ENCODE assay signal across 15 mouse cellular contexts in genomic region chr5:148375480-148375879, GRCm38 (mm10). TPM values are rescaled to one million over a fixed set of nuclear protein-coding genes. Genes with fewer than 3 reads are reported as not detected.
DNase-seq lines count a peak whose midpoint lies in the region; ATAC-seq and TF ChIP-seq lines count a peak whose summit lies in the region.
"Had no signal": no experiment of that assay in that cellular context is flagged by ENCODE, and none has a peak within 500 bp of the region (broad histone marks: within the 10 kb centered on the region; RNA-seq: fewer than 3 reads in every experiment).

No protein-coding gene starts in this region.

- H3K27me3 ChIP-seq in CH12.LX (replicated peaks) = no peaks in the 10 kb centered on the region
- H3K27me3 ChIP-seq: midbrain, embryonic 15.5 days had no signal

- ATAC-seq in activated CD4-positive, CD25-positive, alpha-beta regulatory T cell, adult 4 months = no peak
- ATAC-seq: midbrain, embryonic 15.5 days had no signal

- peaks cover 54 to 82% of the 10 kb centered on the region in 2 experiments for H3K36me3 ChIP-seq in CH12.LX (replicated peaks in 1 of 2; ENCODE audit: control insufficient read depth in 1 of 2, insufficient read depth in 1 of 2, low read length in 1 of 2)
- H3K36me3 ChIP-seq: midbrain, embryonic 15.5 days had no signal

- no peak overlapping the region for H3K4me3 ChIP-seq in left cerebral cortex, adult 2 months
- no peak overlapping the region for H3K4me3 ChIP-seq in CH12.LX (replicated peaks in 1 of 3; ENCODE audit: low read depth in 2 of 3, low read length in 2 of 3, poor library complexity in 1 of 3)
- H3K4me3 ChIP-seq in bone marrow, adult 2 months (replicated peaks; ENCODE audit: control insufficient read depth, low read depth, low read length) = no peak overlapping the region
- H3K4me3 ChIP-seq: midbrain, embryonic 15.5 days had no signal

- no peak for TF ChIP-seq POLR2A in CH12.LX (IDR thresholded peaks at IDR 0.05; ENCODE audit: low read depth, low read length)
- TF ChIP-seq POLR2A in bone marrow, adult 2 months (IDR thresholded peaks at IDR 0.05; ENCODE audit: borderline replicate concordance, control insufficient read depth, low read depth, low read length) = no peak

- peaks cover 95% of the 10 kb centered on the region for H3K79me2 ChIP-seq in CH12.LX (replicated peaks; ENCODE audit: control insufficient read depth, extremely low read depth, insufficient read depth, poor library complexity, severe bottlenecking)

- TF ChIP-seq EP300 in CH12.LX (IDR thresholded peaks at IDR 0.05; ENCODE audit: low read length) = no peak

- 91% methylated on average over 12 of the region's 12 CpGs for WGBS in bone marrow, adult 2 months

- dilution Hi-C loops in CH12.LX (cut with MboI; ENCODE audit: extremely low pct_ligation_motif_present, extremely low pct_unique_long_range_greater_than_20kb, low sequenced_read_pairs) = no loop called here

- intact Hi-C loops in left cerebral cortex, adult 2 months (cut with DNase I) = no loop called here
- intact Hi-C loops in left cerebral cortex, postnatal 25 days (cut with DNase I) = no loop called here

- in situ Hi-C loops in CH12.LX (cut with MboI; ENCODE audit: low pct_ligation_motif_present, low pct_unique_long_range_greater_than_20kb, low sequenced_read_pairs) = no loop called here

- TF ChIP-seq CTCF in left cerebral cortex, adult 2 months (IDR thresholded peaks at IDR 0.05) = peak; percentile 52
- peak; percentile 29 to 35; a peak in 2 of 4 replicates for TF ChIP-seq CTCF in CH12.LX (conservative IDR thresholded peaks at IDR 0.05 in 1 of 2, IDR thresholded peaks at IDR 0.05 in 1 of 2; ENCODE audit: low read depth in 2 of 2, low read length in 2 of 2)
- peak; percentile 42 for TF ChIP-seq CTCF in bone marrow, adult 2 months (IDR thresholded peaks at IDR 0.05; ENCODE audit: control insufficient read depth, insufficient read depth, low read length)

- H3K9me3 ChIP-seq in CH12.LX (replicated peaks; ENCODE audit: low read length) = peaks cover 34% of the 10 kb centered on the region
- H3K9me3 ChIP-seq: midbrain, embryonic 15.5 days had no signal

- H3K27ac ChIP-seq in left cerebral cortex, adult 2 months = no peak overlapping the region
- no peak overlapping the region for H3K27ac ChIP-seq in CH12.LX (ENCODE audit: insufficient read depth, low read depth)
- H3K27ac ChIP-seq in bone marrow, adult 2 months (ENCODE audit: control insufficient read depth, insufficient read depth, low read depth, low read length, poor library complexity) = no peak overlapping the region
- H3K27ac ChIP-seq: midbrain, embryonic 15.5 days had no signal

- H3K4me2 ChIP-seq in CH12.LX (ENCODE audit: insufficient read depth, low read depth, poor library complexity, severe bottlenecking) = no peak overlapping the region
- H3K4me2 ChIP-seq: midbrain, embryonic 15.5 days had no signal

- peak; percentile 40 for DNase-seq in adrenal gland, postnatal 14 days
- no peak for DNase-seq in adrenal gland, adult 8-10 months
- no peak for DNase-seq in left cerebral cortex, adult 2 months (ENCODE audit: extremely low spot score in 1 of 2, low spot score in 2 of 2)
- DNase-seq in left cerebral cortex, postnatal 25 days (ENCODE audit: low spot score in 2 of 2) = no peak
- no peak for DNase-seq in CH12.LX (ENCODE audit: extremely low read depth)
- DNase-seq in urinary bladder, postnatal 36 days (ENCODE audit: low spot score in 2 of 2) = no peak
- DNase-seq: heart, adult 11 months; heart, postnatal 36 days; left cerebral cortex, postnatal 4 days; lung, postnatal 10 days; right cerebral cortex, postnatal 25 days; thymus, adult 18-20 months had no signal

- H3K9ac ChIP-seq in CH12.LX (ENCODE audit: insufficient read depth, low read depth) = no peak overlapping the region
- H3K9ac ChIP-seq: midbrain, embryonic 15.5 days had no signal

- peaks cover 5 to 35% of the 10 kb centered on the region in 2 experiments for H3K4me1 ChIP-seq in CH12.LX (ENCODE audit: control insufficient read depth in 1 of 2, insufficient read depth in 2 of 2)
- peaks cover 2% of the 10 kb centered on the region; the same call in 1 of the 2 replicates for H3K4me1 ChIP-seq in bone marrow, adult 2 months (ENCODE audit: control insufficient read depth, insufficient read depth, low read length)
- H3K4me1 ChIP-seq: midbrain, embryonic 15.5 days had no signal

- TF ChIP-seq RAD21 in CH12.LX (IDR thresholded peaks at IDR 0.05; ENCODE audit: low read depth, low read length) = no peak

TF ChIP-seq in CH12.LX, 34 proteins besides CTCF, POLR2A, EP300 and RAD21:
- TF ChIP-seq JUN (IDR thresholded peaks at IDR 0.05; ENCODE audit: insufficient read depth, low read depth, low read length) (no peak), UBTF (IDR thresholded peaks at IDR 0.05; ENCODE audit: low read depth, low read length) (no peak), NRF1 (IDR thresholded peaks at IDR 0.05; ENCODE audit: low read depth, low read length) (no peak), MEF2A (IDR thresholded peaks at IDR 0.05; ENCODE audit: borderline replicate concordance, low read depth, low read length) (no peak), MAX (IDR thresholded peaks at IDR 0.05; ENCODE audit: low read length) (no peak), ZKSCAN1 (IDR thresholded peaks at IDR 0.05; ENCODE audit: borderline replicate concordance, low read depth, low read length) (no peak), HCFC1 (IDR thresholded peaks at IDR 0.05; ENCODE audit: low read depth, low read length) (no peak), TBP (conservative IDR thresholded peaks at IDR 0.05; ENCODE audit: low read depth, low read length) (no peak), TCF12 (IDR thresholded peaks at IDR 0.05; ENCODE audit: low read depth, low read length) (no peak), KAT2A (IDR thresholded peaks at IDR 0.05; ENCODE audit: insufficient replicate concordance, low read length) (no peak), RCOR1 (conservative IDR thresholded peaks at IDR 0.05; ENCODE audit: low read depth, low read length) (no peak), USF1 (IDR thresholded peaks at IDR 0.05; ENCODE audit: low read depth, low read length) (no peak), ZMIZ1 (IDR thresholded peaks at IDR 0.05; ENCODE audit: low read depth, low read length) (no peak), SMC3 (IDR thresholded peaks at IDR 0.05; ENCODE audit: low read depth, low read length) (no peak), POLR2AphosphoS2 (IDR thresholded peaks at IDR 0.05; ENCODE audit: low read depth, low read length) (no peak)
TF ChIP-seq in CH12.LX: peak in this region for 0.

RNA-seq across cellular contexts. Expression of gene Slc7a1, which starts 24.2 kb away (rescaled TPM):
- total RNA-seq in adrenal gland, postnatal 14 days (2021) = 70.5 and 83.6 TPM in 2 replicates
- total RNA-seq in adrenal gland, adult 8-10 months (2022) = 100 to 1,000 TPM in 2 of 4 experiments, 10 to 100 TPM in 2; 86.6 to 129 (median 106) TPM
- 10 to 100 TPM; 27.3 to 28.7 TPM for total RNA-seq in left cerebral cortex, adult 2 months (2021)
- total RNA-seq in left cerebral cortex, postnatal 25 days (2021) = 10 to 100 TPM; 30.6 to 30.9 TPM
- total RNA-seq in CH12.LX (2012; rRNA removed) = 53.9 and 69.5 TPM in 2 replicates
- total RNA-seq in CH12.LX (2014; rRNA removed) = 12.2 and 20.5 TPM in 2 replicates
- 64.1 and 78.3 TPM in 2 replicates for polyA plus RNA-seq in CH12.LX (2012; ENCODE audit: insufficient read length, low read depth)
- 10.6 and 12.2 TPM in 2 replicates for polyA plus RNA-seq in bone marrow, adult 2 months (2011; ENCODE audit: insufficient read depth, insufficient read length, low replicate concordance, missing spikeins)
- polyA plus RNA-seq in activated CD4-positive, CD25-positive, alpha-beta regulatory T cell, adult 4 months (2017; shearing (Covaris generic)) = 10 to 100 TPM; 11.9 to 13.0 TPM
